Mouse (Mus musculus): ENCODE results near the gene Catsper1.
"Not testable (repeated sequence)": the region's sequence is repeated elsewhere in the genome, so short reads cannot be mapped to it uniquely, and the experiment has no call there.

Gene Catsper1

DNA sequence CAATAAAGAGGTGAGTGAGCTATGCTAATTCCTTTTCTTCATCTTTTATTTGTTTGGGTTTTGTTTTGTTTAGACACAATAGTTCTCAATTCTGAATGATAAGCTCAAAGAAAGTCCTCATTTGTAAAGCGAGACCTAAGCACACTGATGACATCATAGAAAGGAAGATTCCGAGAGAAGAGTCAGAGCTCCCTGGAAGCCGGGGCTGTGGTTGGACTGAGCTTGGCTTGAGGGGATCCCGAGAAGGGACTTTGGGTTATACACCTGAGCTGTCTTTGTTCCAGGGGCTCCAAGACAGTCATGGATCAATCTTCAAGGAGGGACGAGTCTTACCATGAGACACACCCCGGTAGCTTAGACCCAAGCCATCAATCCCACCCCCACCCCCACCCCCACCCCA, at the start of gene Catsper1:
Catsper1 (plus strand) TSS at position 301 of the 400 bp plus-strand sequence.
- DNase-seq (ENCODE audit: low read depth, low spot score), result no peak

DNA sequence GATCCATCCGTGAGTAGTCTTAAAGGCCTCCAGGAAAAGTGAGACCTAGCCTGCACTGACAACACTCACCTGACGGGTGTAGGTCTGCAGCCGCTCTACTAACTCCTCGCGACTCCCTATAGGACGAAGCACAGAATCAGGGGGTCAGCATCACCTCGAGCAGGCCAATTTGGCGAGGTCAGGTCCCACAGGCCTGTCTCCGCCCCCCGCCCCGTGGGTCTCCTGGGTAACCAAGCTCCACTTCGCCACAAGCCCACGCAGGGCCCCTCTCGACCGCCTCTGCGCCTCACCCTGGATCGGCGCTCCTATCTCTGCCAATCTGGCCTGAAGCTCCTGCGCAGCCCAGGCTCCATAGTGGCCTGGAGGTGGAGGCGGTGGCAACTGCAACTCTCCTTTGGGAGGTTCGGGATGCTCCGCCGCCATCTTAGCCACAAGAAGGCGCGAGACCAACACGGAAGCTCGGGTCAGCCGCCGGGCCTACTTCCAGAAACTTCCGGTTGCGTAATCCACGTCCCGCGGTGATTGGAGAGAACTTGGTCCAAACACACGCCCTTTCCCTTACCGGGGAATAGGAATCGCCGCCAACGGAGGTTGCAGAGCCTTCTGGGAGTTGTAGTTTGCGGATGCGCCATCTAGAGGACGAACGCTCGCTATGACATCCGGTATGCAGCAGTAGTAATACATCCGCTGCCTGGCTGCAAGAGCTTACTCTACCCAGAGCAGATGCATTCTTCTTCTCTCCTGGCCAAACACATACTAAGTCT, 40.4 kb upstream of the Catsper1 start, which contains the start of gene Sf3b2:
Sf3b2 (minus strand) TSS at position 484 of the 764 bp plus-strand sequence.
- peak; percentile 100 for DNase-seq (ENCODE audit: low read depth, low spot score)

DNA sequence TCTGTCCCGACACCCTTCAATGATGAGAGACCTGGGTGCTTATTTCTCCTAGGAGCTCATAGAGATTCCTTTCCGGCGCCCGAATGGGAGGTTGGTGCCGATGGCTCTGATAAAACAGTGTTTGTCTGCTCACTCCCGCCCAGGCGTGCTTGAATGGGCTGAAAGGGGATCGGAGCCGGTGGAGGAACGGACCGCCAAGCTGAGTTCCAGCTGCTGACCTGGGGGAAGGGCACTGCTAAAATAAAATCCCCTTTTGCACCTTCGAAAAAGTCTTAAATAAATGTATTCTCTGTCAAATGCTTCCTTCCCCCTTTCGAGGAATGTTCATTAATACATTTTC, 39.8 kb upstream of the Catsper1 start:
- DNase-seq (ENCODE audit: low read depth, low spot score), result no peak

DNA sequence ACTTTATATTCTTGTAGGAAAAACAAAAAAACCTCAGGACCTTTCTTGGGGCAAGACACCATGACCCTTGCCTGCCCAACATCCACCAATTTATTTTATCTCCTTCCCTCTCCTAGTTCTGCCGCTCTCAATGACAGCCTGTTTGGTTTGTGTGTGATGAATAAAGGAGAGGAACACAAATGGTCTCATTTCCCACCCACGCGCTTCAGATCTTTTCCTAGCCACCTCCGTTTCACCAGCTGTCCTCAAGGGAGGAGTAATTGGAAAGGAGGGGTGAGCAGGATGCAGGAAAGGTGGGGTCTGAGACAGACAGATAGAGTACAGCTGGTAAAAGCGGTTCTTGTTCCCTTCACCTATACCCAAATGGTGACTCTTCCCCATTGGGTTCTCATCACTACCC, 38.9 kb upstream of the Catsper1 start:
- no peak for DNase-seq (ENCODE audit: low read depth, low spot score)

DNA sequence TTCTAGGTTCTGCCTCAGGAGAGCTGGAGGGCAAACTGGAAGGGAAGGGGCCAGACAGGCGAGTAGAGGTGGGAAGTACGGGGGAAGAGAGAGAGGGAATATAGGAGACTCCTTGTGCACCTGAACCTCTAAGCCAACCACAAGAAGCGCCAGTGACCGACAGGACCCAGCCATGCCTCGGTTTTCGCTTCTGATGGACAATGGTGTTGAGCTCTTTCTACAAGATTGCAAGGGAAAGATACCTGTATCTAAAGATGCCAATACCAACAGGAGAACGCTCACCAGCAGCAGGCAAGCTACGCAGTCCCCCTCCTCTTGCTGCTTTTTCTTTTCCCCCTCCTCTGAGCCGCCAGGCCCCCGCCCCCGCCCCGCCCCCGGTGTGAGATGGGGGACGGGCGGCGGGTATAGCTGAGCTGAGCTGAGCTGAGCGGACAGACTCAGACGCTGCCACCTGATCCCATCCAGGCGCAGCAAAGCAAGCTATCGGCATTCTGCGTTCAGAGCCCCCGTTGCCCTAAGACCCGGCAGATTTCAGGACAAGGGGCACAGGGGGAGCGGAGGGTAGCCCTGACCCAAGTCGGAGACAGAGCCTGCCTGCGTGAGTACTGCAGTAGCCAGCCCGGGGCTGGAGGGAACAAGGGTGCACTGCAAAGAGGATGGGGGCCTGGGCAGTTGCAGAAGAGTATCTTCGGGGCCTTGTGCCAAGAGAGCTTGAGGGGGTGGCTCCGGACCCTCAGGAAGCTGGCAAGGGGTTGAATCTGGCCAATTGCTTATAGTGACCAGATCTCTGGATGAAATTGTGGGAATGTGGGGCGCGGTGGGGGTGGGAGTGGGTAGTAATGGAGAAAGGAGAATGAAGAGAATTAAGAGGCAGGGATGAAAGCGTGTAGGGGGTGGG, 37.4 kb upstream of the Catsper1 start, which contains the start of gene Gal3st3:
Gal3st3 (plus strand) TSS at position 429 of the 898 bp plus-strand sequence.
- DNase-seq (ENCODE audit: low read depth, low spot score), result no peak

DNA sequence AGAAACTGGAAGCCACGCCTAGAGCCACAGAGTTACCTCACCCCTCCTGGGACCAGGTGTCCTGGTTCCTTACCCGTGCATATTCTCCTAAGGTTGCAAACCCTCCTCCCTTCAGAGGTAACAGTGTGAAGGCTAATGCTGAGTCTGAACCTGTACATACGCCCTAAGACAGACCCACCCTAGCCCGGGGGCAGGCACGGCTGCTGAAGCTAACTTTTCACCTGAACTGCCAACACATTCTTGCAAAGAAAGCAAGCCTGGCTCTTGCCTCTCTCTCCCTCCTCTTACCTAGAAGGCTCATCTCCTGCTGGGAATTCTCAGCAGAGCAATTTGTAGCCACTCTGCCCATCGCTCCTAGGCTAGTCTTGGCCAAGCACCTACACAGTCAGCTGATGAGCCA, 35.0 kb upstream of the Catsper1 start:
- no peak for DNase-seq (ENCODE audit: low read depth, low spot score)

DNA sequence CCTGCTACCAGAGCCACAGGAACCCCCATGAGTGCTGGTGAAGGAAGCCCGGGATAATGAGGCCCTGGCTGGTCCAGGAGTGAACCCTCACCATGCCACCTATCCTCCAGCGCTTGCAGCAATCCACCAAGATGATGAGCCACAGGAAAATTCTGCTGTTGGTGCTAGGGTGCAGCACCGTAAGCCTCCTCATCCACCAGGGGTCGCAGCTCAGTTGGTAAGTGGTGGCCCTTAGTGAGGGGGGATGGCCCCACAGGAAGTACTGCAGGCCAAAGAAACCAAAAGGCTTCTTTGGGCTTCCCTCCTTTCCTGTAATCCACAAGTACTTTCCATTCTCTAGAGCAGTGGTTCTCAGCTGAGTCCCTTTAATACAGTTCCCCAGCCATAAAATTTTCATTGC, 33.1 kb upstream of the Catsper1 start:
- DNase-seq (ENCODE audit: low read depth, low spot score), result peak; percentile 85

DNA sequence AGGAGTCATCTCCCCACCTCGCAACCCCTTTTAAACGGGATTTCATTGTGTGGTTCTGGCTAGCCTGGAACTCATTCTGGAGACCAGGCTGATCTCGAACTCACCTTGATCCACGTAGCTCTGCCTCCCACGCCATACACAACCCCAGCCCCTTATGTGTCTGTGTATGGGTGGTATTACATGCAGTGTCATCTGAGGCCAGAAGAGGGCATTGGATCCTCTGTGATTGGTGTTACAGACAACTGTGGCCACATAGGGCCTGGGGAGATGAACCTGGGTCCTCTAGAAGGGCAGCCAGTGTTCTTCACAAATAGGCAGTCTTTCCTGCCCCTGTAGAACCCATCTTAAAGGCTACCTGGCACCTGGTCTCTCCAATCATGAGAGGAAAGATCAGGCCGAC, 29.3 kb upstream of the Catsper1 start:
- peak; percentile 34 for DNase-seq (ENCODE audit: low read depth, low spot score)

DNA sequence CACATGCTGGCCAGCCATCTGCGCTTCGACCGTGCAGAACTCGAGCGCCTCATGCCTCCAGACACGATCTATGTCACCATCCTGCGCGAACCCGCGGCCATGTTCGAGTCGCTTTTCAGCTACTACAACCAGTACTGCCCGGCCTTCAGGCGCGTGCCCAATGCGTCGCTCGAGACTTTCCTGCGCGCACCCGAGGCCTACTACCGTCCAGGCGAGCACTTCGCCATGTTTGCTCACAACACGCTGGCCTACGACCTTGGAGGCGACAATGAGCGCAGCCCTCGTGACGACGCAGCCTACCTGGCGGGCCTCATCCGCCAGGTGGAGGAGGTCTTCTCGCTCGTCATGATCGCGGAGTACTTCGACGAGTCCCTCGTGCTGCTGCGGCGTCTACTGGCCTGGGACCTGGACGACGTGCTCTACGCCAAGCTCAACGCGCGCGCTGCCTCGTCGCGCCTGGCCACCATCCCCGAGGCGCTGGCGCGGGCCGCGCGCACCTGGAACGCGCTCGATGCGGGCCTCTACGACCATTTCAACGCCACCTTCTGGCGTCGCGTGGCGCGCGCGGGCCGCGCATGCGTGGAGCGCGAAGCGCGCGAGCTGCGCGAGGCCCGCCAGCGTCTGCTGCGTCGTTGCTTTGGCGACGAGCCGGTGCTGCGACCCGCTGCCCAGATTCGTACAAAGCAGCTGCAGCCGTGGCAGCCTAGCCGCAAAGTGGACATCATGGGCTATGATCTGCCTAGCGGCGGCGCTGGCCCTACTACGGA, 28.4 kb upstream of the Catsper1 start:
- no peak for DNase-seq (ENCODE audit: low read depth, low spot score)

DNA sequence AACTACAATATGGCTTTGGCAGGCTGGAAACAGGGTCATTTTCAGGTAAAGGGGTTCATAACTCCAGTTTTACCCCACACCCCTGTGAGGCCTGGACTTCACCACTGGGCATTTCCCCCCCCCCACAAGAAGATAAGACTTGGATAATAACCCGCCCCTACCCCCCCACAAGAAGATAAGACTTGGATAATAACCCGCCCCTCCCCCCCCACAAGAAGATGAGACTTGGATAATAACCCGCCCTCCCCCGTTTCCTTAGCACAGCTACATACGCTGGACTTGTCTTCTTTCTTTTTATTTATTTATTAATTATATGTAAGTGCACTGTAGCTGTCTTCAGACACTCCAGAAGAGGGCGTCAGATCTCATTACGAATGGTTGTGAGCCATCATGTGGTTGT, 26.5 kb upstream of the Catsper1 start:
- peak; percentile 32 for DNase-seq (ENCODE audit: low read depth, low spot score)

DNA sequence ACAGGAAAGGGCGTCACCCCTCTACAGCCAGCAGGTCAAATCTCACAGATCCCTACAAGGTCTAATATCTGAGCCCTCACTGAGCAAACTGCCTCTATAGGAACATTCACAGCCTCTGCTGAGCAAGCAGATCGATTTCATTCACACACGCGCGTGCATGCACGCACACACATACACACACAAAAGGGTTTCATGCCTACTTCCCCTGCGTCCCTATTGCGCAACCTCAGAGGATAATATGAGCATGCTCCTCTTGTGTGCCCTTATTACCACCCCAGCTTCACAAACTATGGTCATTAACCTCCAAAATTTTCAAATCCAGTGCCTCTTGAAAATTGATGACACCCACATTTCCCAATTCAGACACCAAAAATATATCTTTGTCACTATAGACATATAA, 22.4 kb upstream of the Catsper1 start:
- no peak for DNase-seq (ENCODE audit: low read depth, low spot score)

DNA sequence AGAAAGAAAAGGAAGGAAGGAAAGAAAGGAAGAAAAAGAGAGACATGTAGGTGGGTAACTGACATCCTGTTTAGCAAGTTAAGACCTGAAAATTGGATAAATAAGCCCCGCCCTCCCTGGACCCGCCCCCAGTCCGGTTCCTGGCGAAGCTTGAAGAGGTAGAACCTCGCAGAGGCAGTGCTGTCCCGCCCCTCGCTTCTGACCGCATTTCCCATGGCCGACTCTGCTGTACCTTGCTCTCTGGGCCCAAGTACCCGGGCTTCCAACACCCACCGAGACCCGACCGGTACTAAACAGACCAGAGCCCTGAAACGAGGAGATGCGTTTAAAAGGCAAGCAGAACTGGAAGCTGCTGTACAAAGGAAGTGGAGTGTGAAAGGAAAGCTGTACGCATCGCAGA, 11.7 kb upstream of the Catsper1 start:
- no peak for DNase-seq (ENCODE audit: low read depth, low spot score)

DNA sequence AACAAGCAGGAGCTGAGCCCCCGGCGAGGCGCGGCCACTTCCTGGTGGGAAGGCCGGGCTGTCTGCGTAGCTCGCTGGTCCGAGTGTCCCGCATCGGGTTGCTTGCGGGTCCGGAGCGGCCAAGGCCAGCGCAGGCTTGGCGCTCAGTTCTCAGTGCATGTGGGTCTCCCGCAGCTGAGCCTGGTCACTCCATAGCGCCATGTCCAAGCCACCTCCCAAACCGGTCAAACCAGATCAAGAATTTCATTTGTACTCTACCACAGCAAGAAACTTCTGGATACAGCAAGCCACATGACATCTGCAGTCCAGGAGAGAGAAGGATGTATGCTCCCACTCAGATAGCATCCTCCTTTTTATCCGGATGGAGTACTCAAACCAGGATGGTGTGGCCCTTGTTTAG, 7.6 kb upstream of the Catsper1 start:
- no peak for DNase-seq (ENCODE audit: low read depth, low spot score)

DNA sequence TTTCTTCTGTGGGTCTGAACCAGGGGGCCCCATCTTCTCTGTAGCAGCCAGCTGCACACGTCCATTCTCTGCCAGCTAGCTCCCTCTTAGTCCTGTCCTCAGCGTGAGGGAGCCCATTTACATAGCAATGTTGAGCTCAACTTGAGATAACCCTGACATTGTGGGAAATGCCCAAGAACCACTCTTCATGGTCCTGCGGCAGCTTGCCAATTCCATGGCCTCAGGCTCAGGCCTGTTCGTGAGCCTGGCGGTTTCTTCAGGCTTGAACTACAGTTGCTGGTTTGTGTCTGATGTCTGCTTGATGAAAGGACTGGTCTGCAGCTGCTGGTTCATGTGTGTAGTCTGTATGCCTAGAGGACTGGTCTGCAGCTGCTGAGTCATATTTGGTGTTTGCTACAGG, 800 bp upstream of the Catsper1 start:
- DNase-seq (ENCODE audit: low read depth, low spot score), result peak; percentile 54

DNA sequence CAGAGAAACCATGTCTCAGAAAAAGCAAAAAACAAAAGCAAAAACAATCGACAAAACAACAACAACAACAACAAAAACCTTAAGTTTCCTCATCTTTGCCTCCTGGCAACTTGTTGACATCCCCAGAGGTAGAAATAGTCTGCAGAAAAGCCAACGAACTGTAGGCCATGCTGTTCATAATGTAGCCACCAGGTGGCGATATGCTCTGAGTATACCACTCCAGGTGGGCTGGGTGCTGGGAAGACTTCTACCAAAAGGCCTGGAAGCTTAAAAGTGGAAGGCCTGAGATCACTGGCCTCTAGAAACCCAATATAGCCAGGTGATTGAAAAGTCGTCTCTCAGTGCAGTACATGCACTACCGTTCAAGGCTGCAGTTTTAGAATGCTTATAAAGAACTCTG, 2.4 kb downstream of the Catsper1 start:
- DNase-seq (ENCODE audit: low read depth, low spot score), result peak; percentile 97

DNA sequence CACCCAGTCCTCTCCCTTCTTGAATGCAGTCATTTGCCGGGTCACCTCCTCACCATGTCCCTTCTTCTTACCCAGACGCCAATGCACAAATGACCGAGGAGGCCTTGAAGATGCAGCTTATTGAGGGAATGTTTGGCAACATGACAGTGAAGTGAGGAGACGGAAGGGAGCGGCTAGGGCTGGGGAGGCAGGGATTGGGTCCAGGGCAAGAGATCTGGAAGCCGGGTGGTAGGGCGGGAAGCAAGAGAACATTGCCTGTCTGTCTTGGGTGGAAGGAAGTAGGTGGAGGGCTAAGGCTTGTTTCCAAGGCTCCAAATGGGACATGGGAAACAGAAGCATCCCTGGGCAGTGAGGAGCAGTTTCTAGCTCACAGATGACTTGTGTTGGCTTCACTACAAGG, 5.8 kb downstream of the Catsper1 start:
- DNase-seq (ENCODE audit: low read depth, low spot score), result no peak

DNA sequence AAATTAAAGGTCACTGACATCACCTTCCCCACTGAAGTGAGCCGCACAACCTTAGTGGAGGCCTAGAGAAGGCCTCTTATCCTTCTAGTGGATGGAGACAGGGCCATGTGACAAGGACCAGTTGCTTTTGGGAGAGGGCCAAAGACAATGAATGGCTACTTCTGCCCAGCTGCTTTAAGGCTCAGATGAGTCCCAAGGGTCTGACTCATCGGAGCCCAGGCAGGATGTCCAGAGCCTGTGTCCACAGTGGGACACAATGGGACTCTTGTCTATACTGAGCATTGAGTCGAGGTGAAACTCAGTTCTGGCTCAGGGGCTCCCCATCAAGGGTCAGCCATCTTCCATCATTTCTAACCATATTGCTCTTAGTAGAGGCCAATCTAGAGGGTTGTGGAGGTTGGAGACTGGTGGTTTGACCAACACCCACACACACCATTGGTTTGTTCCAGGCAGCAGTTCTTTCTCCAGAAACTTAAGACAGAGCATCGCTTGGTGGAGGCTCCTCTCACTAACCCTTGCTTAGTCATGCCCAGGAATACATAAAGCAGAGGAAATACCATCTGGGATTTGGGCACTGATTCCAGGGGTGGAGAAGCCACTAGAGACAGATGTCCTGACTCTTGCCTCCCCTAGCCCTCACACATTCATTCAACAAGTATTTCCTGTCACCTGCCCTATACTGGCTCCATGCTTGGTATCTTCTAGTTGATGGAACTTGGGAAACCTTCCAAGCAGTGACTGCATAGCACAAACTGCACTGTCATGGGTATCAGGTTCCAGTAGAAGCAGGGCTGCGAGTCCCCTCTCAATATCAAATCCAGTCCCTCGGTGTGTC, 10.0 kb downstream of the Catsper1 start:
- DNase-seq (ENCODE audit: low read depth, low spot score), result peak; percentile 100

DNA sequence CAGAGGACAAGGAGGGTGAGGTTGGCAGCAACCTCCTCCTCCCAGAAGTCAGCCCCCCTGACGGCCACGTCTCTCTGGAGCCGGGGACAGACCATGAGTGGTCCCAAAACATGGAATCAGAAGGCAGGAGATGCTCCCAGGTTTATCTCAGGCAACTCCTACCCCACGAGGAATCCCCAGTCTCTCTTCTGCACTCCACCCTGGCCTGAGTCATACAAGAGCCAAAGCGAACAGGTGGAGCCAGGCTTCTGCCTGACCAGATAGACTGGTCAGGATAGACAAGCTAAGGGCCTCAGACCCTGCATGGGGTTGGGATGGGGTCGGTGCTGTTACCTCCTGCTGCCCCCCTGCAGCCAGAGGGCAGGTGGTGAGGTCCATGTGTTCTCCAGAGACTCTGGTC, 12.5 kb downstream of the Catsper1 start:
- DNase-seq (ENCODE audit: low read depth, low spot score), result no peak

DNA sequence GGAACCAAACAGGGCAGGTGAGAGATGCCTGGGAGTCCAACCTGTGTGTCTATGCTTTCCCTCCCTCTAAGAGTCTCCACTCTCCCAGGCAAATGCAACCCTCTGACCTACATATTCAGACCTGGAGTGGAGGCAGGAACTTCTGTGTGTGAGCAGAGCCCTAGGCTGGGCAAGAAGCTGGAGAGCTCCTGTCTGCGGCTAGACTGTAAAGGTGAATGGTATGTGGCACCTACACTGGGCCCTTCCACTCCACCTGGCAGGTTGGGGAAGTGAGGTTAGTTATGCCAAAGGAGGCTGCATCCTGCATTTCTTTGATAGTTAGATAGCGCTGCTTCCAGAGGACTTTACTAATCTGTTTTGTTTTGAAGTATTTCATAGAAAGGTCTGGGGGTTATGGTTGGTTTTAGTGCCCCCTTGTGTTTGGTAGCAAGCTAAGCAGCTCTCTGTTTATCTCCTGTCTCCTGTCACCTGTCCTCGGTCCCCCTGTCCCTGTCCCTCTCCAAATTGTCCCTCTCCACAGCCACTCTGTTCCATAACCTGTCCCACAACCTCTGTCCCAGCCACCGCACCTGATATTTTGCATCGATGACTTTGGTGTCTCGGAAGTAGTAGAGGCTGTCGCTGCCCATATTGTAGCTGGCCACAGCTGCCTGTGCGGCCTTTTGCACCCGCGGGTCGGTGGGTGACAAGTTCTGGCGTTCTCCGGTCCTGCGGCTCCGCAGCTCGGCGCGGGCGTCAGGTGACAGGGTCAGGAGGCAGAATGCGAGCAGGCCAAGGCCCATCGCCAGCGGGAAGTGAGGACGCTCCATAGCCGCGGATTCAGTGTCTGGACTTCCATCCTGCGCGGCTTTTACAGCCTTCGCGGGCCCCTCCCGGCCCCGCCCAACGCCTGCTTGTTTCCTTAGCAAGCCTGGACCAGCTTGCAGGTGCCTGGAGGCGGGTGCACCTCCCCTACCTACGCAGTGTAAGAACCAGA, 13.3 kb downstream of the Catsper1 start:
- DNase-seq (ENCODE audit: low read depth, low spot score), result peak; percentile 63

DNA sequence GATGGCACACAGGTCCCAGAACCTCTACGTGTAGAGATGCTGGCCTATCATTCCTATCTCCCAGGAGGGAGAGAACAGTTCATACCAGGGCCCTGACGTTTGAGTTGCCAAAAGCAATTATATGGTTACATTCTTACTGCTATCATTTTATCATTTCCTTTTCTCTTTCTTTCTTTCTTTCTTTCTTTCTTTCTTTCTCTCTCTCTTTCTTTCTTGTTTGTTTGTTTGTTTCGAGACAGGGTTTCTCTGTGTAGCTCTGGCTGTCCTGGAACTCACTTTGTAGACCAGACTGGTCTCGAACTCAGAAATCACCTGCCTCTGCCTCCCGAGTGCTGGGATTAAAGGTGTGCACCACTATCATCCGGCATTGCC, 13.9 kb downstream of the Catsper1 start, which contains the start of gene Cst6:
Cst6 (minus strand) TSS at position 73 of the 372 bp plus-strand sequence.
- DNase-seq (ENCODE audit: low read depth, low spot score), result not testable (repeated sequence)
